Mouse (Mus musculus) liver, postnatal 0 days (tissue): ENCODE measurements around the gene Gatb.

Experiments
- CTCF ChIP-seq: sonication (generic); IDR thresholded peaks from 2 replicates; pipeline ENCODE4 v1.5.1; 2016; ENCODE audit warnings: antibody characterized with exemption, low read depth
- EP300 ChIP-seq: IDR thresholded peaks from 2 replicates; pipeline ENCODE4 v1.6.1; 2016; ENCODE audit warnings: antibody characterized with exemption, low read depth, mild to moderate bottlenecking

GRCm38 (mm10) chr3:85691134-85691533, 117.2 kb downstream of the Gatb start:
- no peak for TF ChIP-seq CTCF
- no peak for TF ChIP-seq EP300
